Mouse (Mus musculus) brain, embryonic 14.5 days (tissue): ENCODE data around the gene Cdc25b.

ENCODE experiments used
- CTCF ChIP-seq: fragments of 200-500 bp; IDR thresholded peaks from 2 replicates; pipeline ENCODE4 v1.5.1; 2012; ENCODE audit warnings: inconsistent platforms, mild to moderate bottlenecking, moderate library complexity, borderline replicate concordance; ENCODE audit not compliant: insufficient read depth, insufficient read length; ENCODE audit errors: extremely low read depth
- POLR2A ChIP-seq: fragments of 200-500 bp; IDR thresholded peaks from 2 replicates; pipeline ENCODE4 v1.6.1; 2012; ENCODE audit warnings: mild to moderate bottlenecking, inconsistent platforms, borderline replicate concordance; ENCODE audit not compliant: poor library complexity, insufficient read depth, insufficient read length, severe bottlenecking; ENCODE audit errors: extremely low read depth

GRCm38 (mm10) chr2:131227243-131227642, 40.5 kb downstream of the Cdc25b start:
- no peak for TF ChIP-seq POLR2A
- no peak for TF ChIP-seq CTCF
